Mouse (Mus musculus) splenic B cell, adult 2 months (primary cell): ENCODE data around the gene Unkl.
A peak's percentile ranks its signal among the peaks of the same experiment; 100 is the strongest.
"Not testable (repeated sequence)": the region's sequence is repeated elsewhere in the genome, so short reads cannot be mapped to it uniquely, and the experiment has no call there.

Experiments used
- DNase-seq: peaks from one replicate; pipeline ENCODE4 v3.0.0-alpha.2; 2011; ENCODE audit warnings: low read depth, low spot score
- H3K27me3 ChIP-seq: 2 replicates; pipeline ENCODE4 v1.6.1; 2012; ENCODE audit warnings: mild to moderate bottlenecking, low read length, moderate library complexity, mixed read lengths; ENCODE audit not compliant: control insufficient read depth, poor library complexity, insufficient read depth, severe bottlenecking
- H3K36me3 ChIP-seq: 2 replicates; pipeline ENCODE4 v1.6.1; 2012; ENCODE audit warnings: mild to moderate bottlenecking, low read length, moderate library complexity, mixed read lengths; ENCODE audit not compliant: control insufficient read depth, poor library complexity, insufficient read depth, severe bottlenecking

Unkl gene

GRCm38 (mm10) chr17:25202401-25202800 lies 14.2 kb downstream of the Unkl start:
- no peak for DNase-seq
- Histone ChIP-seq H3K27me3 (no peaks in the 10 kb centered on the region), H3K36me3 (peaks cover 22% of the 10 kb centered on the region)

GRCm38 (mm10) chr17:25210006-25210405 lies 21.8 kb downstream of the Unkl start:
- Histone ChIP-seq H3K27me3 (no peaks in the 10 kb centered on the region), H3K36me3 (peaks cover 25% of the 10 kb centered on the region)
- DNase-seq: no peak

GRCm38 (mm10) chr17:25210680-25211466 lies 22.7 kb downstream of the Unkl start:
- no peaks in the 10 kb centered on the region for H3K27me3 ChIP-seq
- DNase-seq: peak; percentile 34
- H3K36me3 ChIP-seq: peaks cover 23% of the 10 kb centered on the region

- Histone ChIP-seq H3K27me3 (no peaks in the 10 kb centered on the region), H3K36me3 (peaks cover 21% of the 10 kb centered on the region)
- DNase-seq: no peak
Observed at GRCm38 (mm10) chr17:25211705-25212104, 23.5 kb downstream of the Unkl start.

GRCm38 (mm10) chr17:25215431-25215830 lies 27.2 kb downstream of the Unkl start:
- H3K27me3 ChIP-seq: no peaks in the 10 kb centered on the region
- H3K36me3 ChIP-seq: peaks cover 6% of the 10 kb centered on the region
- DNase-seq: no peak

GRCm38 (mm10) chr17:25218967-25219366 lies 30.8 kb downstream of the Unkl start:
- Histone ChIP-seq H3K36me3 (peaks cover 4% of the 10 kb centered on the region), H3K27me3 (no peaks in the 10 kb centered on the region)

GRCm38 (mm10) chr17:25219492-25220295 lies 31.5 kb downstream of the Unkl start:
- H3K36me3 ChIP-seq: no peaks in the 10 kb centered on the region; the same call in 1 of the 2 replicates
- no peaks in the 10 kb centered on the region for H3K27me3 ChIP-seq
- DNase-seq: no peak

More at GRCm38 (mm10) chr17:25218967-25219366, 30.8 kb downstream of the Unkl start:
- DNase-seq: no peak

- H3K36me3 ChIP-seq: no peaks in the 10 kb centered on the region; the same call in 1 of the 2 replicates
- H3K27me3 ChIP-seq: no peaks in the 10 kb centered on the region
- no peak for DNase-seq
Observed at GRCm38 (mm10) chr17:25220746-25221145, 32.5 kb downstream of the Unkl start.

GRCm38 (mm10) chr17:25221821-25222503 lies 33.8 kb downstream of the Unkl start:
- peak; percentile 64 for DNase-seq
- no peaks in the 10 kb centered on the region for H3K27me3 ChIP-seq
- no peaks in the 10 kb centered on the region; the same call in 1 of the 2 replicates for H3K36me3 ChIP-seq

GRCm38 (mm10) chr17:25222504-25222940 lies 34.3 kb downstream of the Unkl start:
- not testable (repeated sequence) for H3K27me3 ChIP-seq, H3K36me3 ChIP-seq
- peak; percentile 47 for DNase-seq

- Histone ChIP-seq H3K36me3 (no peaks in the 10 kb centered on the region; the same call in 1 of the 2 replicates), H3K27me3 (no peaks in the 10 kb centered on the region)
- DNase-seq: no peak
Observed at GRCm38 (mm10) chr17:25222951-25223601, 34.9 kb downstream of the Unkl start.

- Histone ChIP-seq H3K36me3 (no peaks in the 10 kb centered on the region; the same call in 1 of the 2 replicates), H3K27me3 (no peaks in the 10 kb centered on the region)
- DNase-seq: peak; percentile 68
Observed at GRCm38 (mm10) chr17:25224586-25225222, 36.5 kb downstream of the Unkl start.

- DNase-seq: no peak
- no peaks in the 10 kb centered on the region for H3K27me3 ChIP-seq
- H3K36me3 ChIP-seq: peaks cover 4% of the 10 kb centered on the region
Observed at GRCm38 (mm10) chr17:25225659-25226058, 37.5 kb downstream of the Unkl start.

GRCm38 (mm10) chr17:25227991-25228390 lies 39.8 kb downstream of the Unkl start:
- Histone ChIP-seq H3K36me3 (peaks cover 5% of the 10 kb centered on the region), H3K27me3 (no peaks in the 10 kb centered on the region)
- DNase-seq: no peak
